Mouse (Mus musculus) natural killer cell, adult 2 months (primary cell): Measurements from ENCODE around the gene Bub1b.

ENCODE experiments used
- DNase-seq, 2 experiments: peaks; one replicate each; pipeline ENCODE4 v3.0.0; 2022; ENCODE audit warnings: low spot score in 2 of 2

Bub1b gene

DNA sequence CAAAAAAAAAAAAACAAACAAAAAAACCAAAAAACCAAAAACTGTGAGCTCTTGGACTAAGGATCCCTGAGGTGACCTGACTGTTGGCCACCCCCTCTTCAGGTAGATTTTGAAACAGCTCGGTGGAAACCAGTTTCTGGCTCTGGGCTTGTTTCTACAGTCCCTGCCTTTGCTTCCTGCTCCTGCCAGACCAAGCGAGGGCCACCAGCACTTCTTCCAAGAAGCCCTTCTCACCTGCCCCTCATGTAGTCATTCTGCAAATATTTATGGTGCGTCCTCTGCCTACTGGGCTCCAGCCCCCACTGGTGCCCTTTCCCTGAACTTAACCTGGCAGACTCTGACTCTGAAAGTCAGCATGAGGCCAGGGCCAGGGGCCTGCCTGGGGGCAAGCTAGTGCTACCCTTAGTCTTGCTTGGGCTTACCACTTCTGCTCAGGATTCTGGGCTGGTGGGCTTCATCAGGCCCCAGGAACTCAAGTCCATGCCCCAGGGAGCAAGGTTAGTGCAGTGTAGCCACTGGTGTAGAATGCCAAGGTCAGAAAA is 67.0 kb downstream of the Bub1b start:
- no peak for DNase-seq

- no peak for DNase-seq
Measured at GRCm38 (mm10) chr2:118665616-118666015, 67.6 kb downstream of the Bub1b start.

- no peak for DNase-seq
Measured at GRCm38 (mm10) chr2:118667181-118667580, 69.2 kb downstream of the Bub1b start.

GRCm38 (mm10) chr2:118669245-118669644 is 71.2 kb downstream of the Bub1b start:
- no peak for DNase-seq

- no peak for DNase-seq
Measured at GRCm38 (mm10) chr2:118669785-118670184, 71.8 kb downstream of the Bub1b start.

GRCm38 (mm10) chr2:118671728-118672127 is 73.7 kb downstream of the Bub1b start:
- DNase-seq, result no peak

DNA sequence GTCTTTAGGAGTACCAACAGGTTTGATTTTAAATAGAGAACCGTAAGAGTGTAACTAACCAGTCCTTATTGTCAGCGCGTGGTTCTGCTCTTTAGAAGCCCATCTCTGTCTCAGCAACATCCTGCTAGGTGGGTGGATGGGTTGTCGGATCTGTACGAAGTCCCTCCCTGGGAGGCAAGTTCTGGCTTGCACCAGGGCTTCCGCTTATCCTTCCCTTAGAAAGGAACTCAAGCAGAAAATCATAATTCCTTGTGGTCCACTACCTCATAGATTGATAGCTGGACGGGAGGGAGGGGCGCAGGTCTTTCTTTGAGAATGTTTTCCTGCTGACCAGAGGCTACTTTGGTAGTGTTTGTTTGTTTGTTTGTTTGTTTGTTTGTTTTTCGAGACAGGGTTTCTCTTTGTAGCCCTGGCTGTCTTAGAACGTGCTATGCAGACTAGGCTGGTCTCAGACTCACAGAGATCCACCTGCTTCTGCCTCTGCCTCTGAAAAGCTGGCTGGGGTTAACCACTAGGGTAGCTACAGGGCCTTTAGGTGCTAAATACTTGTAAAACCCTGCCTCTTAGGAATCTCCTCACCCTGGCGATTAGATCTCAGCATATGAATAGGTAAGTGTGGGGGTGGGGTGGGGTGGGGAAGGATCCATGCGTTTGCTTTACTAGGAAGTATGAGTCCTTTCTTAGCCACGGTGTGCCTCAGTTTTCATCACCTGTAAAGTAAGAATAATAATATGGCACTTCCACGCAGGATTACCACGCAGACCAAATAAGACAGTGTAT is 75.9 kb downstream of the Bub1b start:
- DNase-seq, result no peak

DNA sequence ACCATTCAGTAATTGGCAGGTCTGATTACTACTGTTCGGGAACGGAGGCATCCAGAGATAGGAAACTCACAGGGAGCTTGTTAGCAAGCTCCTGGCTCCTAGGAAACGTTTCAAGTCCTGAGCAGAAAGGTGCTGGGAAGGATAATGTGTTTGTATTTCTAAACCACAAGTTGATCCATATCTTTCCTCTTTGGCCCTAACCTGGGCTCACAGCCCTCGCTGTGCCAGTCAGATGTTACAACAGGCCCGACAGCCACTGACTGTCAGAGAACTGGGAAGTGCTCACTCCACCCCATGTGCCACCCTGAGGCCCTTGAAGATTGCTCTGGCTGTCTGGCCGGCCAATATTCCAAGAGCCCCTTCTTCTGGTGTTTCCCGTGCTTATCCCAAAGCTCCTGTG is 76.5 kb downstream of the Bub1b start:
- no peak for DNase-seq

DNA sequence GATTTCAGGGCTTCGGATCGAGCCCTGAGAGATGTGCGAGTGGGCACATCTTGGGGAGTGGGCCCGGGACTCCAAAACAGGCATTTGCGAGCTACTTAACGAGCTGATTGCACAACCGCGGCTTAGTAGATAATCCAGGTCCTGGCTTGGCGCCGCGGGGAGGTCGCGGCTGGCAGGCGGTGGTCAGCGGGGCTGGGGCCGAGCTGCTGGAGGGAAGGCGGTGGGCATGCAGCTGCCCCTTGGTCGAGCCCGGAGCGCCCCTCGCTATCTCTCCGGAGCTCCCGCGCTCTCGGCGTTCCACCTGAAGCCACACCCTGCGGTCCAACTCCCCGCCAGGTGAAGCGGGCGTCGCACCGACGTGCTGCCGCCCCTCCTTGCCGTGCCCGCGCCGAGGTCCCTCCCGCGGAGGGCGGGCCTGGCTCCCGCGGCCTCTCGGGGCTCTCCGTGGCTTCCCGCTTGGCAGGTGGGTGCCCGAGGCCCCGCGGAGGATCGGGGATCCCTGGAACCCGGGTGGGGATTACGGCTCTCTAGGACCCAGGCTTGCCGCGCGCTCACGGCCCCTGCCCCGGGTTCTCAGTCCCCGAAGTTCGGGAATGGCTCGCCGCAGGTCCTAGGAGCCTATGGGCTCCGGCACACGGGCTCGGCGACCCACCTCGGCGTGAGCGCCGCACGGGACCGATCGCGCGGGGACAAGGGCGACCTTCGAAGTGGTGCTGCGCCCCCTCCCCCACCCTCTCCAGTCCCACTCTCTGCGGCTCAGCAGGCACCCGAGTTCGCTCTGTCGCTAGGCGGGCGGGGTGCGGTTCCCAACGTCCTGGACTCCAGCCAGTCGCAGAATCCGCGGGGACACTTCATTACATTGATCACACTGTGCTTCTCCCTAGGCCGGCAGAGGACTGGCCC is 79.1 kb downstream of the Bub1b start:
- no peak for DNase-seq

GRCm38 (mm10) chr2:118677817-118678216 is 79.8 kb downstream of the Bub1b start:
- no peak for DNase-seq

DNA sequence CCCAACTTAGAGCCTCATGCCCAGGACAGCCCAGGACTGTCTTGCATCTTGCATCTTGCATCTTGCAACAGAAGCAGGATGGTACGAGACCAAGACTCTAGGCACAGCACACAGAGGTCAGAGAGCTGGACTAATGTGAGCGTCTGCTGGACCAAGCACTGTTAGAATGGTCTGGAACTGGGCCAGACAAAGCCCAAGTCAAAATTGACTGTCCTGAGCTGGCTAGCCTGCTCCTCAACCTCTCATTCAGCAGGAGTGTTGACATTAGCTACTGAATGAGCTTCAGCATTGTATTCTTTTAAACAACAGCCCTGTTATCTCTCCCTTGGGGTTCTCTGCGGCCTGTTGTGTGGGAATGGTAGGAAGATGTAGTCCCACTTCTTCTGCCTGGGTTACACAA is 81.6 kb downstream of the Bub1b start:
- no peak for DNase-seq

DNA sequence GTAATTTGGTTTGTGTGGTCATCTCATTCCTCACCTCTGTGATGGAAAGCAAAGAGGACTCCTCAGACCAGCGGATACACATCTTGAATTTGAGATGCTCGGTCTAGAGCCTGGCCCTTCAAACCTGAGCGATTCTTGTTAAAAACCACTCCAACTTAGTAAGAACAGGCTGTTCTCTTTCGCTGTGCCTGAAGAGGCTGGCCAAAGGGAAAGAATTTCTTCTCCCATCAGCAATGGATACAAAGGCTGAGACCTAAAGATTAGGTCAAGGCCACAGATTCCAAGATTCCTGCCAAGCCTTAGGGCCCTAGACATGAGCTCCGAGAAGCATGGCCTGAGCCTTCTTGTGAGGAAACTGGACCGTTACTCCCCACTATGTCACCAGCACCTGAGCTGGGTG is 82.9 kb downstream of the Bub1b start:
- DNase-seq, result no peak

- no peak for DNase-seq
Measured at GRCm38 (mm10) chr2:118682544-118683260, 84.7 kb downstream of the Bub1b start.

DNA sequence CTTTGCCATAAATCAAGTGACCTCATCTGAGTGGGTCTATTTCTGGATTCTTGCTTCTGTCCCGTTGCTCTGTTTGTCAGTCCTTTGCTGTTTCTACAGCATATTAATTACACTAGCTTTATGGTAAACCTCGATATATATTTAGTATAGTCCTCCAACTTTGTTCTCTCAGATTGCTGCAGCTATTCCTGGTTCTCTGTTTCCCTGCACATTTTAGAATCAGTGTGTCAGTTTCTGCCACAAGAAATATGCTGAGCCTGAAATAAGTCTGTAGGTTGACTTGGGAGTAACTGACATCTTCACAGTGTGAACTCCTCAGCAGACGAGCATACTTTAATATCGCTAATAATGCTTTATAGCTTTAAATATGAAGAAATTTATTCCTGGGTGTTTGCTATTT is 87.1 kb downstream of the Bub1b start:
- no peak for DNase-seq

DNA sequence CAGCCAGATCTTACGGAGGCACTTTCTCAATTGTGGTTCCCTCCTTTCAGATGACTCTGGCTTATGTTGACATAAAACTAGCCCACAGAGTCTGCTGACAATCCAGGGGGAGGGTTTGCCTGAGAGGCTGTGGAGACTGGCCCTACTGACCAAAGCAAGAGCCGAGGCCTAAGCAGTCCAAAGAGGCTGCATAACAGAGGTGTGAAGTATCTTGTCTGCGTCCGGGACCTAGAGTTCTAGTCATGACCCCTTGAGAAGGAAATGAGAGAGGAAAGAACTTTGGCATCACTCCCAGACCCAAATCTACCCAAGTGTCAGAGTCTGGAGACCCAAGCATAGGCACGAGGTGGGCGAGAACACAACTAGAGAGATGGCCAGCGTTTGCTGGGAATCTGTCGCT is 88.7 kb downstream of the Bub1b start:
- DNase-seq, result no peak

DNA sequence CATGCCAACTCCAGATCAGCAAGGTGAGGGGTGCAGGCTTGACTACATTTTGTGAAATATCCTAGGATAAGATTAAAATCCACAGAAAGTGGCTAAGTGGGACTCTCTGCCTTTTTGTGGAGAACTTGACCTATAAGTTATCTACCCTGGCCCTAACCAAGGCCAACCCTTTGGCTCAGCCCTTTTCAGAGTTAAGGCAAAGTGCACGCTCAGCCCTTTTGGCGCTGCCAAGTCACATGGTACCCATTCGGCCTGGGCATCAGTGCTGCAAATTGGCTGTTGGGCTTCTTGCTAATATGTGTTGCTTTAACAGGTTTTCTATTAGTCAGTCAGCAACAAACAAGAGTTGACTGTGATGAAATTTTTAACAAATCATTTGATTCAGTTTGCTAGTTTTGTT is 89.8 kb downstream of the Bub1b start:
- DNase-seq, result no peak

- no peak for DNase-seq
Measured at GRCm38 (mm10) chr2:118689875-118690274, 91.9 kb downstream of the Bub1b start.
